Mouse (Mus musculus) forebrain, embryonic 14.5 days (tissue): ENCODE data around the gene Ikzf1. TPM values are rescaled to one million over a fixed set of nuclear protein-coding genes. Genes with fewer than 3 reads are reported as not detected.
A peak's percentile ranks its signal among the peaks of the same experiment; 100 is the strongest.

Experiments
- ATAC-seq: fragments of 200-750 bp; cut with Nextera tagmentation; 2 replicates; pipeline ENCODE4 v1.8.0; 2017; ENCODE audit warnings: mild to moderate bottlenecking, moderate library complexity
- DNase-seq: peaks from one replicate; pipeline ENCODE4 v3.0.0-alpha.2; 2015; ENCODE audit warnings: low spot score
- H3K27ac ChIP-seq: fragments of 300-500 bp; sonication (generic); 2 replicates; pipeline ENCODE4 v1.5.1; 2014; ENCODE audit warnings: low read depth, mild to moderate bottlenecking, control low read depth, low read length, moderate library complexity
- H3K27me3 ChIP-seq: fragments of 300-500 bp; sonication (generic); replicated peaks from 2 replicates; pipeline ENCODE4 v1.6.1; 2014; ENCODE audit warnings: low read length, control low read depth, mixed read lengths; ENCODE audit not compliant: control insufficient read depth, insufficient read depth
- H3K36me3 ChIP-seq: fragments of 300-500 bp; sonication (generic); 2 replicates; pipeline ENCODE4 v1.6.1; 2014; ENCODE audit warnings: low read length, control low read depth; ENCODE audit not compliant: control insufficient read depth, insufficient read depth
- H3K4me1 ChIP-seq: fragments of 300-500 bp; sonication (generic); 2 replicates; pipeline ENCODE4 v1.6.1; 2014; ENCODE audit warnings: antibody characterized with exemption, low read length, control low read depth; ENCODE audit not compliant: control insufficient read depth, insufficient read depth
- H3K4me2 ChIP-seq: fragments of 300-500 bp; sonication (generic); 2 replicates; pipeline ENCODE4 v1.6.1; 2014; ENCODE audit warnings: mild to moderate bottlenecking, control low read depth, low read length
- H3K4me3 ChIP-seq: fragments of 300-500 bp; sonication (generic); 2 replicates; pipeline ENCODE4 v1.5.1; 2014; ENCODE audit warnings: low read depth, low read length, control low read depth
- H3K9ac ChIP-seq: fragments of 300-500 bp; sonication (generic); 2 replicates; pipeline ENCODE4 v1.6.1; 2014; ENCODE audit warnings: mild to moderate bottlenecking, low read length, control low read depth, moderate library complexity
- H3K9me3 ChIP-seq: fragments of 300-500 bp; sonication (generic); replicated peaks from 2 replicates; pipeline ENCODE4 v1.6.1; 2016; ENCODE audit warnings: low read length, control low read depth, mixed read lengths; ENCODE audit not compliant: control insufficient read depth
- WGBS: fragments of 180-500 bp; shearing (Covaris S2); extraction: QIAGEN DNeasy Blood & Tissue Kit; methylation state at CpG from one replicate; pipeline ENCODE4 v1.1.7; 2014; 5-methylcytosine and 5-hydroxymethylcytosine counted together
- polyA plus RNA-seq: library from polyadenylated mRNA; unstranded; fragments of >200 nt; fragmentation: Nextera tagmentation; extraction: Ambion mirVana; gene quantifications from 2 replicates; pipeline ENCODE4 v1.2.1, GENCODE M21; 2014

Ikzf1 gene
- polyA plus RNA-seq, 1 experiment from 2014 or later, result 1.9 TPM

DNA sequence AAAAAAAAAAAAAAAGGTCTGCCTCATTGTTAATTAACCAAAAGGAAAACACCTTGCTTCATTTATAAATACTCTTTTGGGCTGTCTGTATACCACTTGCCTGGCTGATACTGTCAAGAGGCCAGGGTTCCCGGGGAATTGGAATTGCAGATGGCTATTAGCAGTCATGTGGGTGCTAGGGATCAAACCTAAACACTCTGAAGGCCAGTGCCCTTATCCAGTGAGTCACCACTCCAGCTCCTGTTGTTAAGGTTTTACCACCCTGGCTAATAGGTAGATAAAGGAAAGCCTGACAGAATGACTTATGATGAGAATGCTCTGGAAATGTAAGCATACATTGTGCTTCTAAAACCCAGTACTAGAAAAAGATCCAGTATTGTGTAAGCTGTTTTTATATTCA is 109.8 kb downstream of the Ikzf1 start:
- H3K4me1 ChIP-seq, result no peaks in the 10 kb centered on the region
- peaks cover 8% of the 10 kb centered on the region; the same call in 1 of the 2 replicates for H3K36me3 ChIP-seq
- H3K9me3 ChIP-seq, result no peaks in the 10 kb centered on the region
- DNase-seq (no peak), ATAC-seq (no peak)
- H3K4me2 ChIP-seq, result no peak overlapping the region
- H3K27ac ChIP-seq, result no peak overlapping the region
- no peaks in the 10 kb centered on the region for H3K27me3 ChIP-seq
- H3K9ac ChIP-seq, result no peak overlapping the region
- 93% methylated on average over 1 of the region's 1 CpGs for WGBS
- no peak overlapping the region for H3K4me3 ChIP-seq

DNA sequence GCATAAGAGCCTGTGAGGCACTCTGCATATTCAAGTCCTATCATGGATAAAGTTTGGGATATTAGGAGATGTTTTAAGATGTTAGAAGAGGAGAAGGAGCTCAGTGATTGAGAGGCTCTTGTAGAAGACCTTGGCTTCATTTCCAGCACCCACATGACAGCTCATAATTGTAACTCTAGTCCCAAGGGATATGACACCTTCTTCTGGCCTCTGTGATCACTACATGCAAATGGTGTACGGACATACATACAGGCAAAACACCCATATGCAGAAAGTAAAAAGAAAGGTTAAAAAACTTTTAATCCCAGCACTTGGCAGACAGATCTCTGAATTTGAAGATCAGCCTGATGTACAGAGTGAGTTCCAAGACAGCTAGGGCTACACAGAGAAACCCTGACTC is 113.9 kb downstream of the Ikzf1 start:
- no peak overlapping the region for H3K27ac ChIP-seq
- no peaks in the 10 kb centered on the region for H3K27me3 ChIP-seq
- no peak for ATAC-seq
- H3K4me1 ChIP-seq, result no peaks in the 10 kb centered on the region
- no peak overlapping the region for H3K4me2 ChIP-seq
- DNase-seq, result no peak
- H3K4me3 ChIP-seq, result no peak overlapping the region
- H3K9ac ChIP-seq, result no peak overlapping the region
- no peaks in the 10 kb centered on the region for H3K9me3 ChIP-seq
- H3K36me3 ChIP-seq, result peaks cover 37% of the 10 kb centered on the region
- WGBS, result 97% methylated on average over 1 of the region's 1 CpGs

GRCm38 (mm10) chr11:11800304-11800703 is 115.5 kb downstream of the Ikzf1 start:
- Histone ChIP-seq H3K27ac (no peak overlapping the region), H3K4me3 (no peak overlapping the region), H3K4me2 (no peak overlapping the region), H3K9ac (no peak overlapping the region), H3K9me3 (no peaks in the 10 kb centered on the region), H3K36me3 (peaks cover 37% of the 10 kb centered on the region), H3K4me1 (no peaks in the 10 kb centered on the region), H3K27me3 (no peaks in the 10 kb centered on the region)
- no peak for ATAC-seq
- whole genome bisulfite sequencing, result 96% methylated on average over 3 of the region's 3 CpGs
- no peak for DNase-seq

- H3K36me3 ChIP-seq, result peaks cover 39% of the 10 kb centered on the region
- 96% methylated on average over 9 of the region's 9 CpGs for WGBS
- H3K4me1 ChIP-seq, result no peaks in the 10 kb centered on the region
- H3K9ac ChIP-seq, result no peak overlapping the region
- H3K4me3 ChIP-seq, result no peak overlapping the region
- H3K4me2 ChIP-seq, result no peak overlapping the region
- H3K9me3 ChIP-seq, result no peaks in the 10 kb centered on the region
- no peak overlapping the region for H3K27ac ChIP-seq
- ATAC-seq, result no peak
- no peak for DNase-seq
- no peaks in the 10 kb centered on the region for H3K27me3 ChIP-seq
These were observed 116.3 kb downstream of the Ikzf1 start for GRCm38 (mm10) chr11:11801067-11801466.

DNA sequence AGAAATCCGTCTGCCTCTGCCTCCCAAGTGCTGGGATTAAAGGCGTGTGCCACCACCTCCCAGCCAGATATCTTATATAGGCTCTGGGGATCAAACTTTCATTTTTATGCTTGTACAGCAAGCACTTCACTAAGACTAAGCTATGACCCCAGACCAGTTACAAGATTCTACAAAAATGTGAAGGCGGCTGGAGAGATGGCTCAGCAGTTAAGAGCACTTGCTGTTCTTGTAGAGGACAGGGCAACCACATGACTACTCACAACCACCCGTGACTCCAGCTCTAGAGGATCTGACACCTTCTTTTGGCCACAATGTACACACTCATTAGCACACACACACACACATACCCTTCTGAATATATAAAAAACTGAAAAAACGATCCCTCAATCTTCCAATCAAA is 119.6 kb downstream of the Ikzf1 start:
- 81% methylated on average over 5 of the region's 5 CpGs for WGBS
- H3K36me3 ChIP-seq, result peaks cover 31% of the 10 kb centered on the region
- H3K4me1 ChIP-seq, result 0 out of 2 replicates have a peak, but pooled peaks cover 3% of the 10 kb centered on the region
- DNase-seq, result no peak
- no peaks in the 10 kb centered on the region for H3K27me3 ChIP-seq
- H3K4me3 ChIP-seq, result no peak overlapping the region
- no peaks in the 10 kb centered on the region for H3K9me3 ChIP-seq
- no peak overlapping the region for H3K27ac ChIP-seq
- ATAC-seq, result no peak
- H3K4me2 ChIP-seq, result no peak overlapping the region
- no peak overlapping the region for H3K9ac ChIP-seq

- WGBS, result 92% methylated on average over 4 of the region's 4 CpGs
These were observed 121.1 kb downstream of the Ikzf1 start for GRCm38 (mm10) chr11:11805951-11806350.

GRCm38 (mm10) chr11:11808035-11808819 is 123.4 kb downstream of the Ikzf1 start:
- 8% methylated on average over 25 of the region's 25 CpGs for WGBS
- peak; percentile 77 for ATAC-seq
- Histone ChIP-seq H3K9ac (peak overlapping the region; percentile 83), H3K4me2 (peak overlapping the region; percentile 74), H3K9me3 (no peaks in the 10 kb centered on the region), H3K4me1 (peaks cover 7% of the 10 kb centered on the region; the same call in 1 of the 2 replicates), H3K36me3 (peaks cover 6% of the 10 kb centered on the region), H3K4me3 (peak overlapping the region; percentile 57), H3K27ac (peak overlapping the region; percentile 69), H3K27me3 (no peaks in the 10 kb centered on the region)
- no peak for DNase-seq

More at GRCm38 (mm10) chr11:11805951-11806350, 121.1 kb downstream of the Ikzf1 start:
- Histone ChIP-seq H3K4me3 (no peak overlapping the region), H3K9ac (no peak overlapping the region), H3K27me3 (no peaks in the 10 kb centered on the region), H3K9me3 (no peaks in the 10 kb centered on the region), H3K36me3 (peaks cover 26% of the 10 kb centered on the region), H3K4me1 (peaks cover 7% of the 10 kb centered on the region; the same call in 1 of the 2 replicates), H3K4me2 (no peak overlapping the region), H3K27ac (no peak overlapping the region)
- DNase-seq (no peak), ATAC-seq (no peak)

- H3K27me3 ChIP-seq, result no peaks in the 10 kb centered on the region
- no peaks in the 10 kb centered on the region for H3K9me3 ChIP-seq
- H3K4me1 ChIP-seq, result peaks cover 7% of the 10 kb centered on the region; the same call in 1 of the 2 replicates
- 0 out of 2 replicates have a peak, but pooled peaks cover 2% of the 10 kb centered on the region for H3K36me3 ChIP-seq
- peak within 1 kb of the TSS; percentile 74 for H3K4me2 ChIP-seq
- under 1% methylated on average over 53 of the region's 53 CpGs for WGBS
- H3K9ac ChIP-seq, result peak within 1 kb of the TSS; percentile 83
- ATAC-seq, result peak; percentile 95
- peak within 1 kb of the TSS; percentile 95 for H3K27ac ChIP-seq
- DNase-seq, result peak; percentile 98
- peak within 1 kb of the TSS; percentile 57 for H3K4me3 ChIP-seq
These were observed 124.1 kb downstream of the Ikzf1 start, which contains the start of gene Fignl1 for GRCm38 (mm10) chr11:11808820-11809403. TSS of gene Fignl1 (minus strand) at chr11:11808962.
